Mouse (Mus musculus): Measurements from ENCODE around the gene Vmn2r74. TPM values are rescaled to one million over a fixed set of nuclear protein-coding genes. Genes with fewer than 3 reads are reported as not detected.

Gene Vmn2r74
- not detected in 2 replicates for polyA plus RNA-seq (2014; fragmentation: Nextera tagmentation; extraction: Ambion mirVana)

- no peak for ATAC-seq
- Histone ChIP-seq H3K4me3 (ENCODE audit: low read depth, low read length) (no peak within 1 kb of the TSS), H3K4me1 (ENCODE audit: control insufficient read depth, insufficient read depth, low read length) (no peaks in the 10 kb centered on the region), H3K9me3 (replicated peaks; ENCODE audit: control insufficient read depth, low read length) (no peaks in the 10 kb centered on the region), H3K9ac (ENCODE audit: low read length) (no peak within 1 kb of the TSS), H3K27me3 (replicated peaks; ENCODE audit: control insufficient read depth, insufficient read depth, low read length) (no peaks in the 10 kb centered on the region), H3K4me2 (ENCODE audit: low read length) (no peak within 1 kb of the TSS), H3K36me3 (ENCODE audit: control insufficient read depth, insufficient read depth, low read length) (no peaks in the 10 kb centered on the region), H3K27ac (ENCODE audit: low read depth, low read length) (no peak within 1 kb of the TSS)
- DNase-seq (ENCODE audit: low spot score): no peak
Observed at GRCm38 (mm10) chr7:85961529-85961928, at the start of gene Vmn2r74. Vmn2r74 (minus strand) TSS chr7:85961629.

- H3K4me3 ChIP-seq (ENCODE audit: low read depth, low read length): no peak overlapping the region
- ATAC-seq: no peak
- H3K27ac ChIP-seq (ENCODE audit: low read depth, low read length): no peak overlapping the region
- H3K27me3 ChIP-seq (replicated peaks; ENCODE audit: control insufficient read depth, insufficient read depth, low read length): no peaks in the 10 kb centered on the region
- H3K9me3 ChIP-seq (replicated peaks; ENCODE audit: control insufficient read depth, low read length): peaks cover 15% of the 10 kb centered on the region
- no peaks in the 10 kb centered on the region for H3K36me3 ChIP-seq (ENCODE audit: control insufficient read depth, insufficient read depth, low read length)
- no peaks in the 10 kb centered on the region for H3K4me1 ChIP-seq (ENCODE audit: control insufficient read depth, insufficient read depth, low read length)
- 75% methylated on average over 2 of the region's 2 CpGs for WGBS
- no peak overlapping the region for H3K9ac ChIP-seq (ENCODE audit: low read length)
- no peak for DNase-seq (ENCODE audit: low spot score)
- H3K4me2 ChIP-seq (ENCODE audit: low read length): no peak overlapping the region
Observed at GRCm38 (mm10) chr7:86007533-86007932, 46.1 kb upstream of the Vmn2r74 start.

Other genes starting within 250 kb of the Vmn2r74 start
- gene Vmn2r72, start 206.5 kb downstream of the Vmn2r74 start, polyA plus RNA-seq (2014; fragmentation: Nextera tagmentation; extraction: Ambion mirVana): not detected in 2 replicates
- gene Vmn2r73, start 85.4 kb downstream of the Vmn2r74 start, polyA plus RNA-seq (2014; fragmentation: Nextera tagmentation; extraction: Ambion mirVana): not detected in 2 replicates
- gene Vmn2r75, start 210.1 kb upstream of the Vmn2r74 start, polyA plus RNA-seq (2014; fragmentation: Nextera tagmentation; extraction: Ambion mirVana): not detected in 2 replicates

Measured in forebrain, embryonic 14.5 days (tissue).